Mouse (Mus musculus): Measurements from ENCODE around the gene Hspa12b.
A peak's percentile ranks its signal among the peaks of the same experiment; 100 is the strongest.

Hspa12b gene

DNA sequence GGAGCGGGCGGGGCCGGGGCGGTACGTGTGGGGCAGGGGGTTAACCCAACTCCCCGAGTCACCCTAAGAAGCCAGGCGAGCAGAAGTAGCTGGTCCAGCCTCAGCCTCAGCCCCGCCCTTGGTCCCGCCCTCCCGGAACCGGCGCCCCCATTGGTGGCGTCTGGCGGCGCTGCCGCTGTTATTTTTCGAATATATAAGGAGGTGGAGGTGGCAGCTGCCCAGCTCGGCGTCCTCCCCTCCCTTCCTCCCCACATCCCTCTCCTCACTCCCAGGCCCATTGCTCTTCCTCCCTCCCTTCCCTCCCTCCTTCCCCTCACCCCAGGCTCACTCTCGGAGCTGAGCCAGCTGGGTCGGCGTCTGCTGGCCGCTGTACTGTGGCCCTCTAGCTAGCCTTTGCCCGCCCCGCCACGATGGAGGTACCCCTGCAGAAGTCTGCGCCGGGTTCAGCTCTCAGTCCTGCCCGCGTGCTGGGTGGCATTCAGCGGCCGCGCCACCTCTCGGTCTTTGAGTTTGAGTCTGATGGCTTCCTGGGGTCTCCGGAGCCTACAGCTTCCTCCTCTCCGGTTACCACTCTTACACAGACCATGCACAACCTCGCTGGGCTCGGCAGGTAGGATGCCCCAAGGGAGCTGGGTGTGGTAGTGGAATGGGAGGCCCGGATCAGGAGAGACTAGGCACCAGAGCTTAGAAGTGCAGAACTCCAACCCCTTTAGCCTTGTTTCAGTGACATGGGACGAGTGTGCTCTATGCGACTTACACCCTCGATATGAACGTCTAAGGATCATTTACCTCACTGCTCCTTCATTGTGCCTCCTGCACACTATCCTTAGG is 59.9 kb downstream of the Hspa12b start, which contains the start of the genes Cdc25b and Spef1:
Gene Cdc25b (plus strand): TSS at position 179 of the 831 bp plus-strand sequence.
Gene Spef1 (minus strand): TSS at position 512 of the 831 bp plus-strand sequence.
- DNase-seq = peak; percentile 82

DNA sequence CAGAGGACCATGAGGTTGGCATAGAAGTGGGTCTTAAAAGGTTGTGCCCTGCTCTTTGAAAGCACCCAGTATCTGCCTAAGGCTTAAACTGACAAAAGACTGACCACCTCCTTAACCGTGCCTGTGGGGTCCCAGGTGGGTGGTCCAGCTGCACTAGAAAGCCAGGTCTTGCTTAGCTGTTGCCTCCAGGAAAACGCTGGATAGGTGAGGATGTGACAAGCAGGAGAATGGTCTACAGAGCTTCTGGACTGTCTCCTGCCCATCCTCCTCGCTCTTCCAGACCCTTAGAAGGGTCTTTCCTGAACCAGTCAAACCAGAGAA is 60.5 kb downstream of the Hspa12b start:
- DNase-seq = no peak

DNA sequence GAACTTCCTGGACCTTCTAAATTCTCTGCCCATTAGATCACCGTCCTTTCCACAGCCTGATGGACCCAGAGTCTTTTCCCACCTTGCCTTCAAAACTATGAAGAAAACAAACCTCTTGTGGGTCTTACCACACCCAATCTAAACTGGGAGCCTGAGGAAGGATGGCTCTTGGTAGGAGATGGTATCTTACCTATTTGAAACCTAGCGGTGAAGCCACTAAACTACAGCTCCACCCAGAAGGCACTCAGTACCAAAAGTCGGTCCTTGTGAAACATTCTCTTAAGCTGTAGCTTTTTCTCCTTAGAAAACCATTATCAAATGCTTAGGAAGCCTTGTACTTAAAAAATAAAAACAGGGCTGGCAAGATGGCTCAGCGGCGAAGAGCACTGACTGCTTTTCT is 61.2 kb downstream of the Hspa12b start:
- DNase-seq = no peak

DNA sequence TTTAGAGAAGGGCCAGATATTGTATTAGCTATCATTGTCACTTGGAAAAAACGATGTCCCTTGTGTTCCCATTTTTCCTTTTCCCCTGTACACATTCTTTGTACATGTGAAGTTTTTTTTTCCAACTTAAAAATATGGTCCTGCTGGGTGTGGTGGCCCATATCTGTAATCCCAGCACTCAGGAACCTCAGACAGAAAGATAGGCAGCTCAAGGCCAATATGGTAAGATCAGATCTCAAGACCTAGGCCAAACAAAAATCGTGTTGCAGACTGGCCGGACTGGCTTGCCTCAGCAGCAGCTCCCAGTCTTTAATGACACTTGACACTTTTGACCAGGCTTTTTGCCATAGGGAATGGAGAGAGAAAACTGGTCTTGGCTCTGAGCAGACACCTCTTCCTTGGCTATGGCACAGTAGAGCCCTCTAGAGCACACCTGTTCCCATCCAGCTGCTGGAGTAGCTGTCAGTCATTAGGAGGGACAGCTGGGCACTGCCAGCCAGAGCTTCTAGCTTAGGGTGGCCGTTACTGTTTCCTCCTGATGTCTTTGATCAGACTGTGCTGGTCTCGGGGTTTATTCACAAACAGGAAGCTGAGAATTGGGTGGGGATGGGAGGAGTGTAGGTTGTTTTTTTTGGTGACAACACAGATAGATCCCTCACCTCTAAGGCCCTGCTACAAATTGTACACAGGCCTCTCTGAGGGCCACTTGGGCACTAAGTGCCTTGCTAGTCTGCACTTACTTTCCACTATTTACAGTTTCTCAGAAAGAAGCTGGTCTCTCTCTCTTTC is 62.6 kb downstream of the Hspa12b start:
- DNase-seq = no peak

DNA sequence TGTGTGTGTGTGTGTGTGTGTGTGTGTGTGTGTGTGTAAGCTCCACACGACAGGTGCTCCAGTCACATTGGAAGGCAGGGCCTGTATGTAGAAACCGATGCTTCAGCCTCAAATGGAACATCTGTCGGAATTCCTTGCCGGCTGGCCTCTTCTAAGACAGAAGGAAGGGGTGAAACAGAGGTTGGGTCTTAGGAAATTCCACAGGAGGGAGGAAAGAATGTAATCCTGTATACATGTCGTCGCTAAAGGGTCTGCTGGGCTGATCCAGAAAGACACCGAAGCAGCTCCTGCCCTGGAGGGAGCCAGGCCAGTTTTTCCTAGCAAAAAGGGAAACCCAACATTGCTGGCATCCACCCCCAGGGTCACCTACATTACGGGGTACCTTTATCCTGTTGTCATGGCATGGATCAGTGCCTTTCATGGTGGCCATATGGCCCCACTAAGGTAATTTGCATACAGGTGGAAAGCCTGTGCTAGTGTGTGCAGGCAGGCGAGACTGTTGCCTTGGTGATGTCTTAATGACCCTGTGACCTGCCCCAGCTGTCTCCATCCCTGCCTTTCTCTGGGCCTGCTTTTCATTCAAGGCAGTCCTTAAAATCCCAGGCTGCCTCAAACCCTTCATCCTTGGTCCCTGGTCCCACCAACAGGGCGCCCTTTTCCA is 63.4 kb downstream of the Hspa12b start:
- DNase-seq = no peak

DNA sequence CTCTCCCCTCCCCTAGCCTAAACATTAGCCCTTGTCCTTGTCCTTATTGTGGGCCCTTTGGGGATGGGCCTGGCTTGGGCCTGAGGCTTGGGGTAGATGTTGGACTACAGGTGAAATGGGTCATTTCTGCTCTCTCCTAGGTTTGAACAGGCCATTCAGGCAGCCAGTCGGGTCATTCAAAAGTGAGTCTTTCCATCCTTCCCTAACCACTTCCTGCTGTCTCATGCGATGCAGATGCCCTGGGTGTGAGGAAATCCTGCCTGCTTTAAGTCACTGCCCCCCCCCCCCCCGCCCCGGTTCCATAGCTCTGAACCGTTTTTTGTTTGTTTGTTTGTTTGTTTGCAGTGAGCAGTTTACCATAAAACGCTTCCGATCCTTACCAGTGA is 63.9 kb downstream of the Hspa12b start:
- DNase-seq = no peak
